Mouse (Mus musculus) common myeloid progenitor, adult 5-6 weeks (primary cell): ENCODE results near the gene Hcrtr1. TPM values are rescaled to one million over a fixed set of nuclear protein-coding genes. Genes with fewer than 3 reads are reported as not detected.

ENCODE experiments used
- ATAC-seq: replicated peaks from 2 replicates; pipeline ENCODE4 v1.8.0; 2016; ENCODE audit warnings: low read depth, mild to moderate bottlenecking, moderate TSS enrichment, inconsistent platforms; ENCODE audit not compliant: poor library complexity, severe bottlenecking
- total RNA-seq: library from RNA; stranded (forward); fragments of 200-1000, 187-1606 nt; gene quantifications from 2 replicates; pipeline ENCODE4 v1.2.3, GENCODE M21; 2017

The Hcrtr1 gene
- total RNA-seq: not detected in 2 replicates

DNA sequence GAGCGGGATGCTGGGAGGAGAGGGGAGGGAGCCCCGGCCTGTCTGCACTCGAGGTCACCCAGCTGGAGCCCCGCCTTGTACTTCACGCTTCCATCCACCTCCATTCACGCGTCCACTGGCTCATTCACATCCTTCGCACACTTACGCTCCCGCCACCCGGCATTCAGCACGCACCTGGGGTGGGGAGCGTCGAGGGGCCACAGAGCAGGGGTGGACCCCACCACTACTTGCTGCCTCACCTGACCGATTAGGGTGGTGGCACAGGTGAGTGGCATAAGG is at the start of gene Hcrtr1:
Gene Hcrtr1, minus strand, starts transcription at position 146 of the 279 bp plus-strand sequence.
- no peak for ATAC-seq

DNA sequence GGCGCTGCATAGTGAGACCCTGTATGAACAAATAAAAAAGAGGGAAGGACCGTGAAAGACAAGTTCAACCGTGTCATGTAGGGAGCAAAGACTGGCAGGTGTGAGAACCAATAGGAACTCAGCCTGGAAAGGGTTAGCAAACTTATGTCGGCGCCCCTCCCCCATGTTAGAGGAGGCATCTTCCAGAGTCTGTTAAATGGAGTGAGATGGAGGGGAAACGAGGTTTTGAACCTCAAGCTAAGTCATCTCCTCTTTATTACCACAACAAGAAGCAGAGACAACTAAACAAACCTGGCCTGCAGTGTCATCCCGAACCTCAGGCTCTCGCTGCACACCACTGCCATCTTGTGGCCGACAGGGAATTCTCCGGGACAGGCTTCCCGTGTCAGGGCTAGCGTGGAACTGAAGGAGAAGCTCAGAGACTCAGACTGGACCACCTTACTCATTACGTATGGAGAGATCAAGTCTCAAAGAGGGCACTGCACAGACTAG is 49.7 kb upstream of the Hcrtr1 start:
- peak; percentile 98 for ATAC-seq

GRCm38 (mm10) chr4:130186891-130187290 is 47.7 kb upstream of the Hcrtr1 start:
- no peak for ATAC-seq

- ATAC-seq: no peak
Measured at GRCm38 (mm10) chr4:130186450-130186849, 47.3 kb upstream of the Hcrtr1 start.

DNA sequence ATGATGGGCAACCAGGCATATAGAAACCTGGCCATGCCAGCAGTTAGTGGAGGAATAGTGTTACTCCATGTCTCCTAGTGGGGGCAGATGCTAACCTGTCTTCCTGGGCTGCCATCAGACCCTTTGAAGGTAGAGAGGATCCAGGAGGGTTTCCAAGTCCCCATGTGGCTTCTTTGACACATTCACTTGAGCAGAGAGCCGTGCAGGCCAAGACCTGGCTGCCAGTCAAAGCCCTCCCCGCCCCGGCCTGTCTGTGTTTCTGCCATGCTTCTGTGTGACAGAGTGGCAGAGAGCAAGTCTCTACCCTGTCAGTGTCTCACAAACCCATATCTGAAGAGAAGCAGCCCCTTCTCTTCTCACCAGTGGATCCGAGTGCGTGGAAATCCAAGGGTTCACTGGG is 44.7 kb upstream of the Hcrtr1 start:
- no peak for ATAC-seq

DNA sequence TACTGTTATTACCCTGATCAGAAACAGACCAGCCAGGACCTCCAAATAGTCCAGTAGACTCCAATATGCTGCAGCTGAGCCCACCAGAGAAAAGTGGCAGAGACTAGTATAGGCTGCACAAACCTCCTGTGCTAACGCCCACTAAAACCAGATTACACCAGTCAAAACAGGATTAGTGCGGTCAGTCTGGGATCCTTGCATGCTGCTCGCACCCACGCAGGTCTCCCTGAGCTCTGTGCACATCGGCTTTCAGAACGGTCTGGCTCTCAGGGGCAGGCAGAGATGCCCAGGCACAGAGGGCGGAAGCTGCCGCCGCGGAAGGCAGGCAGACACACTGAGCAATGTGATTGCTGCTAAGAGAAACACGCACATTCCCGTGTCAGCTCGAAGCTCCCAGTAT is 43.9 kb upstream of the Hcrtr1 start:
- ATAC-seq: no peak

DNA sequence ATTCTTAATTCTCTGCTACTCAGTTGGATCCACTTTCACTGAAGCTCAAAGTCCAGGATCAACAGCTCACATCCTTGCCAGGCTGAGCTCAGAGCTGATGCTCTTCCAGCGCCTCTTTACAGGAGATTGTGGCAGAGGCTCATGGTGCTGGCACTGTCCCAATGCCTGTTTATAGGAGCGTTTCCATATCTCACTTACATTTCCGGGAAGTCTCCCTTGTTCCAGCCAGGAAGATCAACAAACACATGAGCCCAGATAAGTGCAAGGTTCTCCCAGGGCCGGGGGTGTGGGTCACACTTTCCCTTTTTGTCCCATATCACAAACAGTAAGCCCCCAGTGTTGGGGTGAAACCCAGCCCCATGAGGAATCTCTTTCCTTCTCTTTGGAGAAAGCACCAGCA is 42.7 kb upstream of the Hcrtr1 start:
- ATAC-seq: no peak

GRCm38 (mm10) chr4:130180909-130181602 is 41.9 kb upstream of the Hcrtr1 start:
- no peak for ATAC-seq

GRCm38 (mm10) chr4:130179876-130180275 is 40.7 kb upstream of the Hcrtr1 start:
- ATAC-seq: no peak

DNA sequence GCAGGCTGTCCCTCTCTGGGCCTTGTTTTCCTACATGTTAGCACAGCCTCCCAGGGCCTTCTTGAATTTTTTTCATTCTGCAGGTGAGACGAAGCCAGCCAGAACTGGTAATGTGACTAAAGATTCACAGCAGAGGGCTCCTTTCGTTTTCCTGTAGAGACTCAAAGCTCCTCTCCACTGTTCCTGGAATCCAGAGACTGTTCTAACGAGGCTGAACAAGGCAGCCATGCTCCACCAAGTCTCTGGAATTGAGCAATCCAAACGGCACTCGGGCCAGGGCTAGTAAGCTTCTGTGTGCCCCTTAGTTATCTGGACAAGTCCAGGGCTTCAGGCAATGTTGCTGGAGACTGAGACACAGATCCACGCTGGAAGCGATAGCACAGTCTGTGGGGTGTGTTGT is 38.4 kb upstream of the Hcrtr1 start:
- no peak for ATAC-seq

GRCm38 (mm10) chr4:130177087-130177486 is 37.9 kb upstream of the Hcrtr1 start:
- ATAC-seq: peak; percentile 30

DNA sequence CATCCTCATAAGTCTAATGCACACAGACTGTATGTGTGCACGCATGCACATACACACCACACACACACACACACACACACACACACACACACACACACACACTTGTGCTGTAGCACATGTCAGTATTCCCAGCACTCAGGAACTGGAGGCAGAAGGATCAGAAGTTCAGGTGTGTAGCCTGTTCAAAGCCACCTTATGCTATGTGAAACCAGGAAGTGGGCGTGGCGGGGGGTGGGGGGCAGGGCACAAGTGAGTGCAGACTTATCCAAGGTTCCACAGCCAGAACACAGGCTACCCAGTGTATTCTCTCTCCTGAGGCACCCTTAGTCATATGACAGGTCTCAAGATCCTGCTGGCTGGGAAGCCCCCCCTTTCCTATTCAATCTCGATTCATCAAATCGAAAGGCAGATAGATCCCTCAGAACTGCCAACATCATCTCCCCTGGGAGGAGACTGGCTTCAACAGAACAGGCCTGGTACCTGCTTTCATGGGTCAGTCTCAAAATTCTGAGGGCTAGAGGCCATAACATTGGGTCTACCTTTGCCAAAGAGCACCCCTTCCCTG is 37.1 kb upstream of the Hcrtr1 start:
- ATAC-seq: no peak

DNA sequence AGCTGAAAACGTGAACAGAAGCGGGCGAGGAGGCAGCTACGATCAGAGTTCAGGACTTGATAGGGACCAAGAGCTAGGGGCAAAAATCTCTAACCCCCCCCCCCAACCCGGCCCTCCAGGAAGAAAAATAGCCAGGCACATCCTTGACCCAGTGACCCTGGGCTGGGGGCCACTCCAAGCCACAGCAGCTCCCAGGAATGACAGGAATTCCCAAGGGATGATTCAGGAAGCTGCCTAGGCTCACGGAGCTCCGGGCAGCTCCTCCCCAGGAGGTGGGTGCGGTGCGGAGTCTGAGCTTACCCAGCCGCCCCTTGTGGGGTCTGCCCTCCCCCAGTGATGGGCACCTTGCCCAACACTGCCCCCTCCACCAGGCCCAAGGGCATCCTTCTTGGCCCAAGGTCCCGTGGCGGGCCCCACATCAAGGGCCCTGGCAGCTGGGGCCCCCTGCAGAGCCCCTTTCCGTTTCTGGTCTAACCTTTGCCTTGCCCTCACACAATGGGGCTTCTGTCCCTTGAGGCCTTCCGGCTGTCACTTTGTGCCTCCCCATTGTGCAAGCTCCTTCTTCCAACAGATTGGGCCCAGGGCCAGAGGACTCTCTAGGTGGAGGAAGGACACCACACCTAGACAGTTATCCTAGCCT is 36.0 kb upstream of the Hcrtr1 start, which contains the start of gene Tinagl1:
Gene Tinagl1, minus strand, starts transcription at position 51 of the 640 bp plus-strand sequence.
- peak; percentile 31 for ATAC-seq

- ATAC-seq: peak; percentile 66
Measured at GRCm38 (mm10) chr4:130174335-130175031, 35.3 kb upstream of the Hcrtr1 start.

- no peak for ATAC-seq
Measured at GRCm38 (mm10) chr4:130173911-130174311, 34.8 kb upstream of the Hcrtr1 start.

DNA sequence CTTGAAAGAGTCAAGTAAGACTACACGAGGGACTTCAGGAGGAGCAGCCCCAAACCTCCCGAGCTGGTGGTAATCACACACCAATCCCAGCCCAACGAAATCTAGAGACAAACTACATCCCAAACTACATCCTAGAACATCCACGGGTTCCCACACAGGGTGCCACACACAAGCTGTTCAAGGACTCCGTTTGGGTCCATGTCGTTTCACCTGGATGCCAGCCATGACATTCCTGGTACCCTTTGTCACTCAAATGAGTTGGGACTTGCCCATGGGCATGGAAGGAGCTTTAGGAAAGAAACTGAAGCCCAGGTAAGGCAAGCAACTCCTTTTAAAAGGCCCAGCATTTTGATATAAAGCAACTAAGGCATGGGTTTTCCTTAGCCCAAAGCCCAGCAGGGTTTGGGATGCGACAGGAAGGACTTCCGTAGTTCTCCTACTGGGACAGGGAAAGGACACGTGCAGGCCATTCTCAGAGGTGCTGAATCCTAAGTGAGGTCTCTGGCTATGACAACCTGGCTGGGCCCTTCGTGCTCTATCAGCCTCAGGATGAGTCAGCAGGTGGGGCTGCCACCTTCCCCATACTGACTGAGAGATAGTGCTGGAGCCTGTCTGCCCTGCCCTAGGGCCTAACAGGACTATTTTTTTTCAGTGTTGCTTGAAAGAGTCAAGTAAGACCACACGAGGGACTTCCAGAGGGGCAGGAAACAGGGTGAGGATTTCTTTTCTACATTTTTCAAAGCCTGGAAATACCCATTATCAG is 34.1 kb upstream of the Hcrtr1 start:
- no peak for ATAC-seq

- ATAC-seq: no peak
Measured at GRCm38 (mm10) chr4:130171951-130172765, 33.0 kb upstream of the Hcrtr1 start.

- ATAC-seq: no peak
Measured at GRCm38 (mm10) chr4:130170362-130170761, 31.2 kb upstream of the Hcrtr1 start.

DNA sequence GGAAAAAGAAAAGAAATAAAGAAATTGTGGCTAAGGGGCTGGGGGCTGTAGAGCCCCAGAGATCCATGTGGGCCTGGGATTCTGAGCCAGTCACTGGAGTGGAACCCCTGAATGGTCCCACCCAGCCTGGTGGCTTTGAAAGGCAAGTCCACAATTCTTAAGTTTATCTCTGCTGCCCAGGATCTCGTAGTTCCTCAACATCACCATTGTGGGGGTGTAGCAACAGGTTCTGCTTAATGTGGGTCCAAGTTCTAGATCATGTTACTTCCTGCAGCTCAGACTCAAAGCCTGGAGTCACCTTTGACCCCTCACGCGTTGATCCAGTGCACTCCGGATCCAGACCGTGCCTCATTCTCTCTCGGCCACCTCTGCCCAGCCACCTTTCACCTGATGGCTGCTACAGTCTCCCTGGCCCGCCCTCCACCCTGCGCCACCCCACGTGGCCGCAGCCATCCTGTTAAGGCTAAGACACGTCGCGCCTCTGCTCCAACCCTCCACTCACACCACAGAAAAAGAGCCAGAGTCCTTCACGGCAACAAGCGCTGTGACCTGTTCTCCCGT is 30.3 kb upstream of the Hcrtr1 start:
- ATAC-seq: no peak
